Mouse (Mus musculus) CH12.LX (cell line): ENCODE measurements around the gene Sipa1. TPM values are rescaled to one million over a fixed set of nuclear protein-coding genes. Genes with fewer than 3 reads are reported as not detected.

Experiments
- DNase-seq: peaks from one replicate; pipeline ENCODE4 v3.0.0-alpha.2; 2013; ENCODE audit errors: extremely low read depth
- H3K27ac ChIP-seq: 2 replicates; pipeline ENCODE4 v1.5.1; 2012; ENCODE audit warnings: low read depth, mild to moderate bottlenecking, control low read depth, moderate library complexity; ENCODE audit not compliant: insufficient read depth
- H3K27me3 ChIP-seq: replicated peaks from 2 replicates; pipeline ENCODE3; 2012; ENCODE audit warnings: inconsistent platforms
- H3K36me3 ChIP-seq, 2 experiments: replicated peaks in 1 of 2; 2 replicates each; pipeline versions ENCODE3 to v1.6.1; 2012; ENCODE audit warnings: inconsistent platforms in 1 of 2, low read length in 1 of 2, mild to moderate bottlenecking in 1 of 2, mixed read lengths in 1 of 2, moderate library complexity in 1 of 2; ENCODE audit not compliant: control insufficient read depth in 1 of 2, insufficient read depth in 1 of 2
- H3K4me1 ChIP-seq, 2 experiments: 2 replicates each; pipeline ENCODE4 v1.6.1; 2012; ENCODE audit warnings: inconsistent platforms in 1 of 2, moderate library complexity in 1 of 2; ENCODE audit not compliant: insufficient read depth in 2 of 2, control insufficient read depth in 1 of 2
- H3K4me2 ChIP-seq: 2 replicates; pipeline ENCODE4 v1.6.1; 2012; ENCODE audit warnings: low read depth, mild to moderate bottlenecking, control low read depth; ENCODE audit not compliant: poor library complexity, insufficient read depth, severe bottlenecking
- H3K4me3 ChIP-seq, 3 experiments: fragments of 150-350 bp in 1 of 3; sonication (generic) in 1 of 3; replicated peaks in 1 of 3; 2 replicates each; pipeline versions ENCODE3 to v1.5.1; 2011 to 2012; ENCODE audit warnings: low read depth in 2 of 3, low read length in 2 of 3, mild to moderate bottlenecking in 2 of 3, moderate library complexity in 2 of 3, control low read depth in 1 of 3, improper control_type of control experiment in 1 of 3, inconsistent platforms in 1 of 3, mixed read lengths in 1 of 3; ENCODE audit not compliant: poor library complexity in 1 of 3
- H3K79me2 ChIP-seq: replicated peaks from 2 replicates; pipeline ENCODE4 v1.6.1; 2012; ENCODE audit warnings: mild to moderate bottlenecking, moderate library complexity; ENCODE audit not compliant: control insufficient read depth, poor library complexity, insufficient read depth, severe bottlenecking; ENCODE audit errors: extremely low read depth
- H3K9ac ChIP-seq: 2 replicates; pipeline ENCODE4 v1.6.1; 2012; ENCODE audit warnings: low read depth, mild to moderate bottlenecking, control low read depth, moderate library complexity; ENCODE audit not compliant: insufficient read depth
- H3K9me3 ChIP-seq: replicated peaks from 2 replicates; pipeline ENCODE3; 2012; ENCODE audit warnings: low read length, inconsistent platforms, mixed read lengths
- CHD1 ChIP-seq: IDR thresholded peaks from 2 replicates; pipeline ENCODE4 v1.6.1; 2012; ENCODE audit warnings: low read depth, low read length, improper control_type of control experiment, inconsistent platforms
- E2F4 ChIP-seq: IDR thresholded peaks from 2 replicates; pipeline ENCODE4 v1.6.1; 2011; ENCODE audit warnings: low read depth, low read length, improper control_type of control experiment; ENCODE audit not compliant: insufficient replicate concordance
- ELF1 ChIP-seq: IDR thresholded peaks from 2 replicates; pipeline ENCODE4 v1.6.1; 2014; ENCODE audit warnings: low read depth, mild to moderate bottlenecking, inconsistent platforms, low read length, improper control_type of control experiment
- GABPA ChIP-seq: IDR thresholded peaks from 2 replicates; pipeline ENCODE4 v1.6.1; 2012; ENCODE audit warnings: low read depth, low read length, improper control_type of control experiment, inconsistent platforms; ENCODE audit not compliant: insufficient replicate concordance
- HCFC1 ChIP-seq: IDR thresholded peaks from 2 replicates; pipeline ENCODE4 v1.6.1; 2012; ENCODE audit warnings: low read depth, mild to moderate bottlenecking, inconsistent platforms, low read length, improper control_type of control experiment
- JUN ChIP-seq: IDR thresholded peaks from 2 replicates; pipeline ENCODE4 v1.6.1; 2011; ENCODE audit warnings: low read depth, mild to moderate bottlenecking, low read length, improper control_type of control experiment, moderate library complexity; ENCODE audit not compliant: insufficient read depth
- MAFK ChIP-seq: IDR thresholded peaks from 2 replicates; pipeline ENCODE4 v1.6.1; 2011; ENCODE audit warnings: low read length, improper control_type of control experiment; ENCODE audit not compliant: insufficient replicate concordance
- MAX ChIP-seq: IDR thresholded peaks from 2 replicates; pipeline ENCODE4 v1.6.1; 2011; ENCODE audit warnings: low read length, improper control_type of control experiment
- MAZ ChIP-seq: IDR thresholded peaks from 2 replicates; pipeline ENCODE4 v1.6.1; 2012; ENCODE audit warnings: low read depth, mild to moderate bottlenecking, inconsistent platforms, low read length, improper control_type of control experiment, moderate library complexity
- MEF2A ChIP-seq: IDR thresholded peaks from 2 replicates; pipeline ENCODE4 v1.6.1; 2014; ENCODE audit warnings: low read depth, mild to moderate bottlenecking, inconsistent platforms, low read length, improper control_type of control experiment, borderline replicate concordance
- NRF1 ChIP-seq: IDR thresholded peaks from 2 replicates; pipeline ENCODE4 v1.6.1; 2014; ENCODE audit warnings: low read depth, mild to moderate bottlenecking, inconsistent platforms, low read length, improper control_type of control experiment, moderate library complexity
- PAX5 ChIP-seq: IDR thresholded peaks from 2 replicates; pipeline ENCODE4 v1.6.1; 2012; ENCODE audit warnings: low read length, inconsistent platforms, mixed read lengths
- POLR2A ChIP-seq: IDR thresholded peaks from 2 replicates; pipeline ENCODE4 v1.6.1; 2011; ENCODE audit warnings: low read depth, mild to moderate bottlenecking, improper control_type of control experiment, low read length
- RAD21 ChIP-seq: IDR thresholded peaks from 2 replicates; pipeline ENCODE4 v1.6.1; 2011; ENCODE audit warnings: low read depth, mild to moderate bottlenecking, low read length, improper control_type of control experiment, moderate library complexity
- RCOR1 ChIP-seq: conservative IDR thresholded peaks from 2 replicates; pipeline ENCODE4 v1.6.1; 2012; ENCODE audit warnings: low read depth, mild to moderate bottlenecking, inconsistent platforms, low read length, improper control_type of control experiment
- SMC3 ChIP-seq: IDR thresholded peaks from 2 replicates; pipeline ENCODE4 v1.6.1; 2011; ENCODE audit warnings: low read depth, low read length, improper control_type of control experiment
- ZC3H11A ChIP-seq: IDR thresholded peaks from 2 replicates; pipeline ENCODE4 v1.6.1; 2012; ENCODE audit warnings: low read depth, mild to moderate bottlenecking, inconsistent platforms, low read length, improper control_type of control experiment
- ZMIZ1 ChIP-seq: IDR thresholded peaks from 2 replicates; pipeline ENCODE4 v1.6.1; 2012; ENCODE audit warnings: low read depth, mild to moderate bottlenecking, inconsistent platforms, low read length, improper control_type of control experiment
- ZNF384 ChIP-seq: IDR thresholded peaks from 2 replicates; pipeline ENCODE4 v1.6.1; 2012; ENCODE audit warnings: low read depth, low read length, improper control_type of control experiment, inconsistent platforms
- dilution Hi-C: fragments of 300-500 bp; cut with MboI; formaldehyde crosslinking; loops from 2 replicates; pipeline ENCODE4 v1.14.3; 2020; ENCODE audit warnings: low sequenced_read_pairs; ENCODE audit not compliant: extremely low pct_unique_long_range_greater_than_20kb, extremely low pct_ligation_motif_present
- in situ Hi-C: fragments of 300-500 bp; cut with MboI; formaldehyde crosslinking; loops from 3 replicates; pipeline ENCODE4 v1.14.3; 2019; ENCODE audit warnings: low sequenced_read_pairs, low pct_ligation_motif_present, low pct_unique_long_range_greater_than_20kb, mixed read lengths
- polyA plus RNA-seq: library from polyadenylated mRNA; unstranded; fragments of >175 nt; gene quantifications from 2 replicates; pipeline ENCODE4 v1.2.1, GENCODE M21; 2012; ENCODE audit warnings: low read depth; ENCODE audit not compliant: insufficient read length
- total RNA-seq, 2 experiments: library from RNA; depleted of rRNA; stranded (reverse); fragments of 300-350 nt in 1 of 2; fragments of >200 nt in 1 of 2; gene quantifications; 2 replicates each; pipeline ENCODE4 v1.2.3; 2012 to 2014

Sipa1 gene
- total and polyA plus RNA-seq, 3 experiments, result 17.6 to 54.6 (median 51.1) TPM

GRCm38 (mm10) chr19:5653969-5654719 is 9.4 kb downstream of the Sipa1 start:
- DNase-seq, result no peak
- Histone ChIP-seq H3K36me3 (peaks cover 66 to 88% of the 10 kb centered on the region in 2 experiments), H3K9ac (no peak overlapping the region), H3K79me2 (no peaks in the 10 kb centered on the region), H3K4me1 (peaks cover 4 to 8% of the 10 kb centered on the region in 2 experiments), H3K4me3 (no peak overlapping the region), H3K4me2 (no peak overlapping the region), H3K27me3 (no peaks in the 10 kb centered on the region), H3K9me3 (peaks cover 13% of the 10 kb centered on the region), H3K27ac (no peak overlapping the region)
- in situ Hi-C loops (no loop called here), dilution Hi-C loops (no loop called here)
- TF ChIP-seq NRF1 (no peak), HCFC1 (no peak), ZMIZ1 (no peak), PAX5 (no peak), ZC3H11A (no peak), JUN (no peak), E2F4 (no peak), SMC3 (no peak), RAD21 (no peak), POLR2A (no peak), MAX (no peak), ELF1 (no peak), RCOR1 (no peak), GABPA (no peak), MAFK (no peak)

- in situ Hi-C loops, result no loop called here
- TF ChIP-seq MEF2A (no peak), ZNF384 (no peak), SMC3 (no peak), JUN (no peak), MAZ (no peak), CHD1 (no peak)
- TF ChIP-seq, all 38 proteins: peak for 0
- Histone ChIP-seq H3K4me2 (no peak overlapping the region), H3K4me1 (peaks cover 9 to 23% of the 10 kb centered on the region in 2 experiments), H3K9ac (no peak overlapping the region), H3K27ac (no peak overlapping the region), H3K9me3 (peaks cover 13% of the 10 kb centered on the region), H3K4me3 (no peak overlapping the region), H3K79me2 (no peaks in the 10 kb centered on the region), H3K27me3 (no peaks in the 10 kb centered on the region), H3K36me3 (peaks cover 66 to 84% of the 10 kb centered on the region in 2 experiments)
- dilution Hi-C loops, result no loop called here
- no peak for DNase-seq
Measured at GRCm38 (mm10) chr19:5652570-5652969, 10.9 kb downstream of the Sipa1 start.
